In the genomic region with DNA sequence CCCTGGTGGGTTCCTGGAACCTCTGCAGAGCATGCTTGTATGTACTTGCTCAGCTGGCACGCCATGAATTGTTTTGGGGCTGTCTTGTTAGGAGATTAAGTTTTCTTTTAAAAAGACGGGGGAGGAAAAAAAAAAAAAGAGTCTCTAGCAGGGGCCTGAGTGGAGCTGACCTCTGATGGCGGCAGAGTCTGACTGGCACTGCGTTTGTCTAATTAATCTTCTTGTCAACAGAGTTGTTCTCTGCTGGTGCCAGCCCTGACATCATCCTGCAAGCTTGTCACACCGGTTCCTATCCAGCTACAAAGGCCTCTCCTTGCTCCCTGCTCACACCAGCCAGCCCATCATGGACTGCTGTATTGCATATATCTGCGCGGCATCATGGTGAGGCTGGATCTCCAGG, we compare ENCODE assay signal across 12 mouse cellular contexts.
DNase-seq lines count a peak whose midpoint lies in the region; ATAC-seq and TF ChIP-seq lines count a peak whose summit lies in the region.
"Had no signal": no experiment of that assay in that cellular context is flagged by ENCODE, and none has a peak within 500 bp of the region (broad histone marks: within the 10 kb centered on the region; RNA-seq: fewer than 3 reads in every experiment).

No protein-coding gene starts in this region.

- 32% methylated on average over 7 of the region's 7 CpGs for WGBS in heart, embryonic 15.5 days
- WGBS in midbrain, embryonic 10.5 days = 51% methylated on average over 7 of the region's 7 CpGs
- WGBS in midbrain, embryonic 13.5 days = 32% methylated on average over 7 of the region's 7 CpGs
- 59% methylated on average over 7 of the region's 7 CpGs for WGBS in embryonic facial prominence, embryonic 14.5 days
- 35% methylated on average over 7 of the region's 7 CpGs for WGBS in stomach, postnatal 0 days
- 69% methylated on average over 7 of the region's 7 CpGs for WGBS in kidney, adult 2 months
- 42% methylated on average over 7 of the region's 7 CpGs for WGBS in kidney, embryonic 16.5 days

- DNase-seq in heart, adult 18-20 months = no peak
- no peak for DNase-seq in midbrain, embryonic 10.5 days (ENCODE audit: low spot score)
- DNase-seq in embryonic facial prominence, embryonic 14.5 days (ENCODE audit: low spot score) = peak; percentile 86
- peak; percentile 79 for DNase-seq in stomach, postnatal 0 days (ENCODE audit: low spot score)
- no peak for DNase-seq in kidney, adult 2 months
- DNase-seq: B cell, adult 2 months; kidney, adult 18-20 months had no signal

- peak overlapping the region; percentile 17; the same call in 1 of the 2 replicates for H3K27ac ChIP-seq in heart, embryonic 15.5 days
- peak overlapping the region; percentile 38; the same call in 1 of the 2 replicates for H3K27ac ChIP-seq in midbrain, embryonic 10.5 days (replicated peaks)
- no peak overlapping the region for H3K27ac ChIP-seq in midbrain, embryonic 13.5 days
- H3K27ac ChIP-seq in embryonic facial prominence, embryonic 14.5 days (replicated peaks; ENCODE audit: low read depth, low read length) = peak overlapping the region; percentile 10
- H3K27ac ChIP-seq in stomach, postnatal 0 days (replicated peaks) = peak overlapping the region; percentile 81
- no peak overlapping the region for H3K27ac ChIP-seq in kidney, adult 2 months (ENCODE audit: insufficient read depth, low read depth, low read length)
- no peak overlapping the region for H3K27ac ChIP-seq in kidney, embryonic 16.5 days (ENCODE audit: low read length)
- H3K27ac ChIP-seq: midbrain, embryonic 15.5 days had no signal

- no peak overlapping the region for H3K9ac ChIP-seq in heart, embryonic 15.5 days
- H3K9ac ChIP-seq in midbrain, embryonic 13.5 days (replicated peaks) = no peak overlapping the region; the same call in 1 of the 2 replicates
- no peak overlapping the region for H3K9ac ChIP-seq in embryonic facial prominence, embryonic 14.5 days (ENCODE audit: low read depth, low read length)
- H3K9ac ChIP-seq in stomach, postnatal 0 days (ENCODE audit: low read length) = 0 out of 2 replicates have a peak overlapping the region, but pooled peaks have one; percentile 8
- no peak overlapping the region for H3K9ac ChIP-seq in kidney, embryonic 16.5 days (replicated peaks; ENCODE audit: low read length)
- H3K9ac ChIP-seq: midbrain, embryonic 15.5 days had no signal

- no peak for TF ChIP-seq CTCF in stomach, postnatal 0 days (IDR thresholded peaks at IDR 0.05; ENCODE audit: low read depth)
- no peak for TF ChIP-seq CTCF in kidney, adult 2 months (conservative IDR thresholded peaks at IDR 0.05; ENCODE audit: insufficient read depth, insufficient read length, low read depth, low read length)

- H3K9me3 ChIP-seq in heart, embryonic 15.5 days (replicated peaks) = no peaks in the 10 kb centered on the region
- H3K9me3 ChIP-seq in midbrain, embryonic 10.5 days (replicated peaks) = no peaks in the 10 kb centered on the region
- H3K9me3 ChIP-seq in midbrain, embryonic 13.5 days = no peaks in the 10 kb centered on the region
- no peaks in the 10 kb centered on the region for H3K9me3 ChIP-seq in embryonic facial prominence, embryonic 14.5 days (ENCODE audit: control insufficient read depth, low read length)
- H3K9me3 ChIP-seq in stomach, postnatal 0 days (ENCODE audit: control insufficient read depth, low read length) = no peaks in the 10 kb centered on the region
- no peaks in the 10 kb centered on the region for H3K9me3 ChIP-seq in kidney, embryonic 16.5 days (ENCODE audit: low read length)
- H3K9me3 ChIP-seq: midbrain, embryonic 15.5 days had no signal

- TF ChIP-seq POLR2A in kidney, adult 2 months (IDR thresholded peaks at IDR 0.05; ENCODE audit: low read depth, low read length) = no peak

- H3K27me3 ChIP-seq in heart, embryonic 15.5 days = peaks cover 5% of the 10 kb centered on the region
- H3K27me3 ChIP-seq in midbrain, embryonic 10.5 days (ENCODE audit: low read depth, poor library complexity, severe bottlenecking) = peaks cover 81% of the 10 kb centered on the region
- peaks cover 56% of the 10 kb centered on the region for H3K27me3 ChIP-seq in midbrain, embryonic 13.5 days
- H3K27me3 ChIP-seq in embryonic facial prominence, embryonic 14.5 days (replicated peaks; ENCODE audit: control insufficient read depth, insufficient read depth, low read length) = no peaks in the 10 kb centered on the region
- no peaks in the 10 kb centered on the region for H3K27me3 ChIP-seq in stomach, postnatal 0 days (ENCODE audit: control insufficient read depth, insufficient read depth, low read length)
- no peaks in the 10 kb centered on the region for H3K27me3 ChIP-seq in kidney, adult 2 months (replicated peaks; ENCODE audit: control insufficient read depth, insufficient read depth, low read length)
- H3K27me3 ChIP-seq in kidney, embryonic 16.5 days (ENCODE audit: insufficient read depth, low read length) = no peaks in the 10 kb centered on the region

- no peaks in the 10 kb centered on the region for H3K36me3 ChIP-seq in heart, embryonic 15.5 days
- H3K36me3 ChIP-seq in midbrain, embryonic 10.5 days = no peaks in the 10 kb centered on the region
- no peaks in the 10 kb centered on the region for H3K36me3 ChIP-seq in midbrain, embryonic 13.5 days
- no peaks in the 10 kb centered on the region for H3K36me3 ChIP-seq in embryonic facial prominence, embryonic 14.5 days (ENCODE audit: control insufficient read depth, insufficient read depth, low read length)
- no peaks in the 10 kb centered on the region for H3K36me3 ChIP-seq in stomach, postnatal 0 days (ENCODE audit: control insufficient read depth, insufficient read depth, low read length)
- no peaks in the 10 kb centered on the region for H3K36me3 ChIP-seq in kidney, adult 2 months (ENCODE audit: control insufficient read depth, insufficient read depth, low read length)
- no peaks in the 10 kb centered on the region for H3K36me3 ChIP-seq in kidney, embryonic 16.5 days (ENCODE audit: insufficient read depth, low read length)
- H3K36me3 ChIP-seq: midbrain, embryonic 15.5 days had no signal

- no peak overlapping the region for H3K4me2 ChIP-seq in heart, embryonic 15.5 days
- H3K4me2 ChIP-seq in midbrain, embryonic 13.5 days (replicated peaks) = no peak overlapping the region
- no peak overlapping the region for H3K4me2 ChIP-seq in embryonic facial prominence, embryonic 14.5 days (ENCODE audit: low read depth, low read length)
- H3K4me2 ChIP-seq in stomach, postnatal 0 days (replicated peaks; ENCODE audit: low read depth) = no peak overlapping the region
- no peak overlapping the region for H3K4me2 ChIP-seq in kidney, embryonic 16.5 days (replicated peaks; ENCODE audit: low read depth, low read length)
- H3K4me2 ChIP-seq: midbrain, embryonic 15.5 days had no signal

- peaks cover 22% of the 10 kb centered on the region for H3K4me1 ChIP-seq in heart, embryonic 15.5 days (replicated peaks)
- H3K4me1 ChIP-seq in midbrain, embryonic 10.5 days = peaks cover 61% of the 10 kb centered on the region
- peaks cover 30% of the 10 kb centered on the region for H3K4me1 ChIP-seq in midbrain, embryonic 13.5 days (replicated peaks)
- H3K4me1 ChIP-seq in embryonic facial prominence, embryonic 14.5 days (ENCODE audit: control insufficient read depth, insufficient read depth, low read length) = peaks cover 13% of the 10 kb centered on the region; the same call in 1 of the 2 replicates
- H3K4me1 ChIP-seq in stomach, postnatal 0 days (replicated peaks; ENCODE audit: control insufficient read depth, insufficient read depth) = no peaks in the 10 kb centered on the region; the same call in 1 of the 2 replicates
- no peaks in the 10 kb centered on the region for H3K4me1 ChIP-seq in kidney, adult 2 months (ENCODE audit: control insufficient read depth, insufficient read depth, low read length)
- H3K4me1 ChIP-seq in kidney, embryonic 16.5 days (ENCODE audit: insufficient read depth, low read length) = peaks cover 19% of the 10 kb centered on the region

- no peak for ATAC-seq in heart, embryonic 15.5 days (replicated peaks; ENCODE audit: insufficient number of reproducible peaks, insufficient read depth, low FRiP score, low read depth)
- no peak for ATAC-seq in midbrain, embryonic 13.5 days
- peak; percentile 47 for ATAC-seq in embryonic facial prominence, embryonic 14.5 days (ENCODE audit: low read depth)
- ATAC-seq in stomach, postnatal 0 days (ENCODE audit: low FRiP score, low TSS enrichment) = peak; percentile 77
- no peak for ATAC-seq in kidney, embryonic 16.5 days (ENCODE audit: low FRiP score, low TSS enrichment)
- ATAC-seq: midbrain, embryonic 15.5 days had no signal

- no peak overlapping the region for H3K4me3 ChIP-seq in heart, embryonic 15.5 days
- H3K4me3 ChIP-seq in midbrain, embryonic 10.5 days = no peak overlapping the region
- H3K4me3 ChIP-seq in midbrain, embryonic 13.5 days (replicated peaks) = no peak overlapping the region
- no peak overlapping the region for H3K4me3 ChIP-seq in embryonic facial prominence, embryonic 14.5 days (ENCODE audit: low read depth, low read length)
- no peak overlapping the region for H3K4me3 ChIP-seq in stomach, postnatal 0 days (ENCODE audit: low read depth, low read length)
- H3K4me3 ChIP-seq in kidney, adult 2 months (ENCODE audit: insufficient read depth, low read depth, low read length) = no peak overlapping the region
- no peak overlapping the region for H3K4me3 ChIP-seq in kidney, embryonic 16.5 days (ENCODE audit: low read length)
- H3K4me3 ChIP-seq: erythroblast, embryonic 14.5 days; midbrain, embryonic 15.5 days had no signal

- TF ChIP-seq EP300 in stomach, postnatal 0 days (optimal IDR thresholded peaks at IDR 0.05) = no peak

Comparison
In these comparisons a context has a peak if more than half of its experiments do, and no peak if none do; other contexts are left out.
1. H3K27ac ChIP-seq: peak in heart, embryonic 15.5 days (single experiment), midbrain, embryonic 10.5 days (single experiment), embryonic facial prominence, embryonic 14.5 days (single experiment) and stomach, postnatal 0 days (single experiment); none in midbrain, embryonic 13.5 days (single experiment), kidney, adult 2 months (single experiment) and kidney, embryonic 16.5 days (single experiment).
2. ATAC-seq: peak in embryonic facial prominence, embryonic 14.5 days (single experiment) and stomach, postnatal 0 days (single experiment); none in heart, embryonic 15.5 days (single experiment), midbrain, embryonic 13.5 days (single experiment) and kidney, embryonic 16.5 days (single experiment).
3. DNase-seq: peak in embryonic facial prominence, embryonic 14.5 days (single experiment) and stomach, postnatal 0 days (single experiment); none in heart, adult 18-20 months (0 of 2), midbrain, embryonic 10.5 days (single experiment) and kidney, adult 2 months (single experiment).